8 mouse cellular contexts compared by ENCODE assay signal in the genomic region with DNA sequence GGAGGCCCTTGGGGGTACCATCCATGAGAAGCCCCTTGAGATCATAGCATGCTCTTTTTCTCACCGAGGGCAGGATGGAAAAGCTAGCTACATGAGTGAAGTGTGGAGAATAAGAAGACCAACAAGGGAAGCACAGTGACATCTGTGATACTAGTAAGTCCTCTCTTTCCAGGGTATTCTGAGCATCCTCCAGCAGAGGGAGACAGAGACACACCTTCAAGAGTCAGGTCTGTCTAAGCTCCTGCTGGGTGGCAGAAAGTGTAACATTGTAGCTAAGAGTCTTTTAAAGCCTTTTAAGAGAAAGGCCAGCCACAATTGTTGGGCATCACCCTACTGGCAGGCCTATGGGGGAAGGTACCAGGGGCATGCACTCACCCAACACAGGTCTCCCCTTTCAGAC. TPM values are rescaled to one million over a fixed set of nuclear protein-coding genes. Genes with fewer than 3 reads are reported as not detected.
DNase-seq lines count a peak whose midpoint lies in the region; TF ChIP-seq lines count a peak whose summit lies in the region.

No protein-coding gene starts in this region.

- intact Hi-C loops in left cerebral cortex, postnatal 10 days (cut with DNase I): no loop called here

- TF ChIP-seq CTCF in brain, embryonic 14.5 days (IDR thresholded peaks at IDR 0.05; ENCODE audit: borderline replicate concordance, extremely low read depth, insufficient read depth, insufficient read length): peak; percentile 50; the same call in 1 of the 2 replicates

- DNase-seq in adrenal gland, adult 2 months: peak; percentile 23
- no peak for DNase-seq in adrenal gland, adult 8-10 months
- peak; percentile 5 to 15 for DNase-seq in left cerebral cortex, adult 18-20 months (ENCODE audit: low spot score in 2 of 2)
- DNase-seq in left cerebral cortex, postnatal 10 days (ENCODE audit: extremely low spot score in 1 of 2, low spot score in 2 of 2): no peak
- peak; percentile 39 for DNase-seq in brain, embryonic 14.5 days (ENCODE audit: low read depth)
- peak; percentile 27 to 41 for DNase-seq in kidney, postnatal 36 days
- peak; percentile 1 for DNase-seq in right cerebral cortex, postnatal 4 days
- DNase-seq in cerebellum, adult 11-12 months: no peak

- no peak for TF ChIP-seq POLR2A in brain, embryonic 14.5 days (IDR thresholded peaks at IDR 0.05; ENCODE audit: borderline replicate concordance, extremely low read depth, insufficient read depth, insufficient read length, poor library complexity, severe bottlenecking)

RNA-seq across cellular contexts. Expression of a gene that starts 43.8 kb away (rescaled TPM):
- total RNA-seq in adrenal gland, adult 2 months (2021): 10 to 100 TPM; 32.7 to 40.8 TPM
- 94.8 and 113 TPM in 2 replicates for polyA plus RNA-seq in adrenal gland, adult 2 months (2012; rRNA removed)
- total RNA-seq in adrenal gland, adult 8-10 months (2022): 10 to 100 TPM; 47.3 to 60.5 (median 55.6) TPM
- total RNA-seq in left cerebral cortex, adult 18-20 months (2021): 10 to 100 TPM; 33.1 to 39.1 TPM
- total RNA-seq in left cerebral cortex, postnatal 10 days (2021): 10 to 100 TPM; 41.0 to 44.3 TPM
- polyA plus RNA-seq in brain, embryonic 14.5 days (2012; rRNA removed): 26.7 and 27.1 TPM in 2 replicates

Comparison
In these comparisons a context has a peak if more than half of its experiments do, and no peak if none do; other contexts are left out.
1. DNase-seq: peak in adrenal gland, adult 2 months (single experiment), left cerebral cortex, adult 18-20 months (2 of 2), brain, embryonic 14.5 days (single experiment), kidney, postnatal 36 days (2 of 2) and right cerebral cortex, postnatal 4 days (single experiment); none in adrenal gland, adult 8-10 months (single experiment), left cerebral cortex, postnatal 10 days (0 of 2) and cerebellum, adult 11-12 months (single experiment).